Mouse (Mus musculus): ENCODE data around the gene Gsdme. TPM values are rescaled to one million over a fixed set of nuclear protein-coding genes. Genes with fewer than 3 reads are reported as not detected.

Gsdme gene
- polyA plus RNA-seq (2016; fragmentation: Nextera tagmentation; extraction: Ambion mirVana) = 49.3 and 50.7 TPM in 2 replicates

GRCm38 (mm10) chr6:50263670-50264069 is at the start of gene Gsdme:
Gene Gsdme (minus strand): TSS chr6:50263862.
- Histone ChIP-seq H3K36me3 (replicated peaks) (no peaks in the 10 kb centered on the region), H3K4me3 (no peak within 1 kb of the TSS), H3K27ac (replicated peaks) (no peak within 1 kb of the TSS), H3K4me1 (peaks cover 26% of the 10 kb centered on the region), H3K9me3 (no peaks in the 10 kb centered on the region), H3K27me3 (replicated peaks; ENCODE audit: low read depth, poor library complexity, severe bottlenecking) (no peaks in the 10 kb centered on the region)
- 91% methylated on average over 6 of the region's 6 CpGs for WGBS
- DNase-seq (ENCODE audit: low spot score) = no peak

DNA sequence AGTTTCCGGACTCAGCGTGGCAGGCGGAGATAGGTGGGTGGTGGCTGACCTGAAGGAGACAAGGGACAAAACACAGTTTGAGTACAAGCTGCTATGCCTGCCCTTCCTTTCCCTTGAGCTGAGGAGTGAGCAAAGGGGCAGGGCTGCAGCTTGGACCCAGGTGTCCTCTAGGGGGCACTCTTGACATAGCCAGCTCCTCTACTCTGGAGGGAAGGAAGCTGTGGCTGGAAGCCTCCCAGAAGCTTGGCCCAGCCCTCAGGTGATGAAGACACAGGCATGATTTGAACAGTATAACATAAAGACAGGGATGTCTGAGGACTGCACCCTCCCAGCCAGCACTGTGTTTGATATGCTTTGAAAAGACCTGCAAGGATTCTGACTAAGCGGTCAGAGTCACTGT is 49.0 kb upstream of the Gsdme start:
- no peaks in the 10 kb centered on the region for H3K36me3 ChIP-seq (replicated peaks)
- no peaks in the 10 kb centered on the region for H3K4me1 ChIP-seq
- 45% methylated on average over 4 of the region's 4 CpGs for WGBS
- no peak overlapping the region for H3K27ac ChIP-seq (replicated peaks)
- DNase-seq (ENCODE audit: low spot score) = peak; percentile 75
- no peaks in the 10 kb centered on the region for H3K27me3 ChIP-seq (replicated peaks; ENCODE audit: low read depth, poor library complexity, severe bottlenecking)
- H3K4me3 ChIP-seq = no peak overlapping the region
- H3K9me3 ChIP-seq = no peaks in the 10 kb centered on the region

- H3K4me1 ChIP-seq = no peaks in the 10 kb centered on the region
Measured at GRCm38 (mm10) chr6:50309019-50309418, 45.4 kb upstream of the Gsdme start.

GRCm38 (mm10) chr6:50306625-50307024 is 43.0 kb upstream of the Gsdme start:
- H3K4me3 ChIP-seq = no peak overlapping the region
- no peaks in the 10 kb centered on the region for H3K36me3 ChIP-seq (replicated peaks)
- H3K27me3 ChIP-seq (replicated peaks; ENCODE audit: low read depth, poor library complexity, severe bottlenecking) = no peaks in the 10 kb centered on the region
- no peak overlapping the region for H3K27ac ChIP-seq (replicated peaks)
- H3K9me3 ChIP-seq = no peaks in the 10 kb centered on the region
- no peak for DNase-seq (ENCODE audit: low spot score)
- no peaks in the 10 kb centered on the region for H3K4me1 ChIP-seq
- WGBS = 79% methylated on average over 4 of the region's 4 CpGs

More at GRCm38 (mm10) chr6:50309019-50309418, 45.4 kb upstream of the Gsdme start:
- Histone ChIP-seq H3K4me3 (no peak overlapping the region), H3K27ac (replicated peaks) (no peak overlapping the region), H3K36me3 (replicated peaks) (no peaks in the 10 kb centered on the region), H3K9me3 (no peaks in the 10 kb centered on the region), H3K27me3 (replicated peaks; ENCODE audit: low read depth, poor library complexity, severe bottlenecking) (no peaks in the 10 kb centered on the region)
- DNase-seq (ENCODE audit: low spot score) = peak; percentile 59
- WGBS = 43% methylated on average over 6 of the region's 6 CpGs

- WGBS = 63% methylated on average over 4 of the region's 4 CpGs
- Histone ChIP-seq H3K27ac (replicated peaks) (no peak overlapping the region), H3K4me1 (no peaks in the 10 kb centered on the region), H3K9me3 (no peaks in the 10 kb centered on the region), H3K27me3 (replicated peaks; ENCODE audit: low read depth, poor library complexity, severe bottlenecking) (no peaks in the 10 kb centered on the region), H3K4me3 (no peak overlapping the region), H3K36me3 (replicated peaks) (no peaks in the 10 kb centered on the region)
- peak; percentile 75 for DNase-seq (ENCODE audit: low spot score)
Measured at GRCm38 (mm10) chr6:50304949-50305491, 41.4 kb upstream of the Gsdme start.

GRCm38 (mm10) chr6:50301121-50301520 is 37.5 kb upstream of the Gsdme start:
- Histone ChIP-seq H3K36me3 (replicated peaks) (0 out of 2 replicates have a peak, but pooled peaks cover 4% of the 10 kb centered on the region), H3K4me3 (no peak overlapping the region), H3K4me1 (no peaks in the 10 kb centered on the region), H3K9me3 (no peaks in the 10 kb centered on the region), H3K27ac (replicated peaks) (no peak overlapping the region), H3K27me3 (replicated peaks; ENCODE audit: low read depth, poor library complexity, severe bottlenecking) (no peaks in the 10 kb centered on the region)
- DNase-seq (ENCODE audit: low spot score) = no peak
- 94% methylated on average over 7 of the region's 7 CpGs for WGBS

GRCm38 (mm10) chr6:50300622-50301021 is 37.0 kb upstream of the Gsdme start:
- no peak overlapping the region for H3K4me3 ChIP-seq
- no peaks in the 10 kb centered on the region for H3K27me3 ChIP-seq (replicated peaks; ENCODE audit: low read depth, poor library complexity, severe bottlenecking)
- WGBS = 76% methylated on average over 6 of the region's 6 CpGs
- no peak overlapping the region for H3K27ac ChIP-seq (replicated peaks)
- H3K4me1 ChIP-seq = no peaks in the 10 kb centered on the region
- H3K36me3 ChIP-seq (replicated peaks) = 0 out of 2 replicates have a peak, but pooled peaks cover 4% of the 10 kb centered on the region
- no peak for DNase-seq (ENCODE audit: low spot score)
- no peaks in the 10 kb centered on the region for H3K9me3 ChIP-seq

DNA sequence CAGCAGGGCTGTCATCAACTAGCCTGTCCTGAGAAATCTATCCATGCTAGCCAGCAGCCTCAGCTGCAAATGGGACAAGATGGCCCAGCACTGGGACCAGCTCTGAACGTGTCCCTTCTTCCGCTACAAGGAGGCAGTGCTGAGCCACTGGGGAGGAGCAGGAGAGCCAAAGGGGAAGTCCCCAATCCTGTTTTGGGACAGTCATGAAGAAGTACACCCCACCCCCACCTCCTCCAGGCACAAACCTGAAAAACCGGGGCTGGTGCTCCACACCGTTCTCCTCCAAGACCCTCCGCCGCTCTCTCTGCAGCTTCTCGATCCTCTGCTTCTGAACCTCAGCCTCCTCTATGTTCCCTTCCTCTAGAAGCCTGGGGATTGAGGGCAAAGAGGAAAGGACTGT is 35.4 kb upstream of the Gsdme start:
- Histone ChIP-seq H3K27me3 (replicated peaks; ENCODE audit: low read depth, poor library complexity, severe bottlenecking) (no peaks in the 10 kb centered on the region), H3K4me1 (no peaks in the 10 kb centered on the region), H3K4me3 (no peak overlapping the region), H3K36me3 (replicated peaks) (0 out of 2 replicates have a peak, but pooled peaks cover 4% of the 10 kb centered on the region), H3K9me3 (no peaks in the 10 kb centered on the region), H3K27ac (replicated peaks) (no peak overlapping the region)
- DNase-seq (ENCODE audit: low spot score) = no peak
- 82% methylated on average over 7 of the region's 7 CpGs for WGBS

DNA sequence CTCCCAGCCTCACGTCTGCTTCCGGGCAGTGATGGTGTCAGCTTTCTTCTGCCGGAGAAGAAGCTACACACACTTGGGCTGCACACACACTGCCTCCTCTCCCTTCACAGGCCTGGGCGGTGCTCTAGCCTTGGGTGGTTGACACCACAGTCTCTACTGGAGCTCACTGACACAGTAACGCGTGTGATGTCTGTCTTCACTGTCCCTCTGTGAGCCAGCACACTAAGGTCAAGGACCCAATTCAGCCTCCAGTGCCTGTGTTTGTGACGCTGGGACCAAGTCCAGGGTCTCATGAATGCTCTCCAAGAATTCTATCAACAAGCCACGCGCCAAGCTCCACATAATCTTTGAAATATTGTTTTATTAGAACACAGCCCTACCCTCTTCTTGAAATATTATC is 34.0 kb upstream of the Gsdme start:
- WGBS = 86% methylated on average over 9 of the region's 9 CpGs
- no peak for DNase-seq (ENCODE audit: low spot score)
- Histone ChIP-seq H3K4me1 (no peaks in the 10 kb centered on the region), H3K27ac (replicated peaks) (no peak overlapping the region), H3K36me3 (replicated peaks) (0 out of 2 replicates have a peak, but pooled peaks cover 4% of the 10 kb centered on the region), H3K9me3 (no peaks in the 10 kb centered on the region), H3K27me3 (replicated peaks; ENCODE audit: low read depth, poor library complexity, severe bottlenecking) (no peaks in the 10 kb centered on the region), H3K4me3 (no peak overlapping the region)

- no peak overlapping the region for H3K4me3 ChIP-seq
- H3K9me3 ChIP-seq = no peaks in the 10 kb centered on the region
- no peaks in the 10 kb centered on the region for H3K27me3 ChIP-seq (replicated peaks; ENCODE audit: low read depth, poor library complexity, severe bottlenecking)
- 0 out of 2 replicates have a peak, but pooled peaks cover 4% of the 10 kb centered on the region for H3K36me3 ChIP-seq (replicated peaks)
- H3K4me1 ChIP-seq = no peaks in the 10 kb centered on the region
- H3K27ac ChIP-seq (replicated peaks) = no peak overlapping the region
- DNase-seq (ENCODE audit: low spot score) = no peak
- WGBS = 84% methylated on average over 10 of the region's 10 CpGs
Measured at GRCm38 (mm10) chr6:50295136-50295535, 31.5 kb upstream of the Gsdme start.

DNA sequence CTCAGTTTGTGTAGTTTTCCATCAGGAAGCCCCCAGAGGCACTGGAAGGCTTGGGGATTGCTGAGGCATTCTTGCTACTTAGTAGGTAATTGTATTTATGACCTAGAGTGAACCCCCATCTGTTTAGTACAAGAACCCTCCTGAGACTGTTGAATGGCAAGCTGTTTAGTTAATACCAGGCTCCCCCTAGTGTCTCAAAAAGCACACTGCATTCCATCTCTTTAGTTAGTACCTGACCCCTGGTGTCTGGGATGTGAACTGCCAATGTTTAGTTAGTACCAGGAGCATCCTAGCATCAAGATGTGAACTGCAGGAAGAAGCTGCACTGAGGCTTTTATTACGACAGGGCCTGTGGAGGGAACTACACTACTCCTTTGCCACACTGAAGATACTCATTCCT is 30.5 kb upstream of the Gsdme start:
- H3K27me3 ChIP-seq (replicated peaks; ENCODE audit: low read depth, poor library complexity, severe bottlenecking) = no peaks in the 10 kb centered on the region
- WGBS = 45% methylated on average over 1 of the region's 1 CpGs
- no peak overlapping the region for H3K4me3 ChIP-seq
- H3K36me3 ChIP-seq (replicated peaks) = 0 out of 2 replicates have a peak, but pooled peaks cover 2% of the 10 kb centered on the region
- no peaks in the 10 kb centered on the region for H3K9me3 ChIP-seq
- no peaks in the 10 kb centered on the region for H3K4me1 ChIP-seq
- DNase-seq (ENCODE audit: low spot score) = peak; percentile 67
- no peak overlapping the region for H3K27ac ChIP-seq (replicated peaks)

GRCm38 (mm10) chr6:50291650-50292049 is 28.0 kb upstream of the Gsdme start:
- DNase-seq (ENCODE audit: low spot score) = no peak
- Histone ChIP-seq H3K9me3 (no peaks in the 10 kb centered on the region), H3K27me3 (replicated peaks; ENCODE audit: low read depth, poor library complexity, severe bottlenecking) (no peaks in the 10 kb centered on the region), H3K27ac (replicated peaks) (no peak overlapping the region), H3K36me3 (replicated peaks) (no peaks in the 10 kb centered on the region), H3K4me3 (no peak overlapping the region), H3K4me1 (no peaks in the 10 kb centered on the region)
- 88% methylated on average over 4 of the region's 4 CpGs for WGBS

GRCm38 (mm10) chr6:50286881-50287280 is 23.2 kb upstream of the Gsdme start:
- Histone ChIP-seq H3K27me3 (replicated peaks; ENCODE audit: low read depth, poor library complexity, severe bottlenecking) (no peaks in the 10 kb centered on the region), H3K4me1 (no peaks in the 10 kb centered on the region), H3K4me3 (no peak overlapping the region), H3K9me3 (peaks cover 3% of the 10 kb centered on the region; the same call in 1 of the 2 replicates), H3K27ac (replicated peaks) (no peak overlapping the region), H3K36me3 (replicated peaks) (no peaks in the 10 kb centered on the region)
- 86% methylated on average over 3 of the region's 3 CpGs for WGBS
- DNase-seq (ENCODE audit: low spot score) = no peak

Data from embryonic facial prominence, embryonic 10.5 days (tissue).